Mouse (Mus musculus) Patski (cell line): ENCODE data around the gene Slc13a1. TPM values are rescaled to one million over a fixed set of nuclear protein-coding genes. Genes with fewer than 3 reads are reported as not detected.
"Not testable (repeated sequence)": the region's sequence is repeated elsewhere in the genome, so short reads cannot be mapped to it uniquely, and the experiment has no call there.

Experiments used
- ATAC-seq: fragments of 100-300 bp; one replicate; pipeline ENCODE4 v1.8.0; 2021
- CTCF ChIA-PET: fragments of 350-600 bp; sonication (Branson Sonifier 250); formaldehyde crosslinking; loops from one replicate; lab custom pipeline; 2022; ENCODE audit warnings: inconsistent platforms; lab: Charles Lee
- POLR2A ChIA-PET: fragments of 350-600 bp; sonication (Branson Sonifier 250); formaldehyde crosslinking; loops from one replicate; lab custom pipeline; 2022; ENCODE audit warnings: antibody characterized with exemption, inconsistent platforms; lab: Charles Lee
- DNase-seq: peaks from one replicate; pipeline ENCODE4 v3.0.0-alpha.2; 2011; ENCODE audit warnings: low read depth, low spot score
- H3K27me3 ChIP-seq: fragments of 371-371 bp; one replicate; pipeline ENCODE4 v1.5.1; 2021
- CTCF ChIP-seq: fragments of 100-300 bp; IDR thresholded peaks from one replicate; pipeline ENCODE4 v1.5.1; 2021
- in situ Hi-C: fragments of 300-500 bp; cut with MboI; formaldehyde crosslinking; loops from 3 replicates; pipeline ENCODE4 v1.11.1; 2018; ENCODE audit warnings: low pct_unique_long_range_greater_than_20kb, mixed read lengths
- polyA plus RNA-seq: library from polyadenylated mRNA; unstranded; gene quantifications from one replicate; pipeline ENCODE4 v1.2.3, GENCODE M21; 2021

The Slc13a1 gene
- not detected for polyA plus RNA-seq

DNA sequence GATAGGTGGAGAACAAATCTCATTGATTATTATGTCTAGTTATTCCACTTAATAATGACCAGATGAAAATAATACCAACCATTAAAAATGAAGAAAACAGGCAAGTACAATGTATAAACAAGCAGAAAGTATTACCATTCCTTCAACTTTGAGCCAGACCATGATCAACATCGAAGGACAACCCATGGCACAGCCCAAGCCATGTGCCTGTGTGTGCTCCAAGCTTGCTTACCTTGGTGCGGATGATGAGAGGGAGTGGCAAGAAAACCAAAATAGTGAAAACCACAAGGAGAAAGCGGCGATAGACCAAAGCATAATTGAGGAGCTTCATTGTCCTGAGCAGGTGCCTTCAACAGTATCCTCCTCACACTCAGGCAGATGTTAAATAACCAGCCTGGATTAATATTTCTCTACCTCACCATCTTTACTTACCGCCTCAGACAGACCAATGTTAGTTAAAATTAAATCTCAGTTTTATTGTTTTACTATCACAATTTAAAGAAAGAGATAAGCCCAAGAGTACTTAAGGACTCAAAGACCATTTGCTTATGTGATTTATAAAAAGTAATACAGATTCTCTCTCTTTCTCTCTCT lies at the start of gene Slc13a1:
Gene Slc13a1, minus strand, starts transcription at position 359 of the 594 bp plus-strand sequence.
- no peak for ATAC-seq
- in situ Hi-C loops: no loop called here
- ChIA-PET POLR2A (no interaction called here), CTCF (no interaction called here)
- TF ChIP-seq CTCF: no peak
- H3K27me3 ChIP-seq: peaks cover 9% of the 10 kb centered on the region
- DNase-seq: no peak

GRCm38 (mm10) chr6:24207866-24208265 lies 40.0 kb upstream of the Slc13a1 start:
- ATAC-seq (no peak), DNase-seq (no peak)
- in situ Hi-C loops: no loop called here
- TF ChIP-seq CTCF: no peak
- H3K27me3 ChIP-seq: peaks cover 3% of the 10 kb centered on the region
- ChIA-PET CTCF (no interaction called here), POLR2A (no interaction called here)

GRCm38 (mm10) chr6:24202226-24202625 lies 34.3 kb upstream of the Slc13a1 start:
- ChIA-PET CTCF (no interaction called here), POLR2A (interaction anchor here (0.7 kb wide), 1 partner anchor 31 kb away, joined by 3 read pairs; no protein-coding TSS in a partner anchor)
- no peak for ATAC-seq
- no peak for DNase-seq
- no peak for TF ChIP-seq CTCF
- in situ Hi-C loops: no loop called here
- peaks cover 4% of the 10 kb centered on the region for H3K27me3 ChIP-seq

GRCm38 (mm10) chr6:24200644-24201484 lies 33.0 kb upstream of the Slc13a1 start:
- ATAC-seq: no peak
- ChIA-PET CTCF (no interaction called here), POLR2A (no interaction called here)
- no peak for DNase-seq
- TF ChIP-seq CTCF: no peak
- peaks cover 4% of the 10 kb centered on the region for H3K27me3 ChIP-seq
- in situ Hi-C loops: no loop called here

- H3K27me3 ChIP-seq, ATAC-seq, in situ Hi-C loops, DNase-seq, CTCF ChIA-PET, POLR2A ChIA-PET: not testable (repeated sequence)
These were observed 29.8 kb upstream of the Slc13a1 start for GRCm38 (mm10) chr6:24197501-24198195.

DNA sequence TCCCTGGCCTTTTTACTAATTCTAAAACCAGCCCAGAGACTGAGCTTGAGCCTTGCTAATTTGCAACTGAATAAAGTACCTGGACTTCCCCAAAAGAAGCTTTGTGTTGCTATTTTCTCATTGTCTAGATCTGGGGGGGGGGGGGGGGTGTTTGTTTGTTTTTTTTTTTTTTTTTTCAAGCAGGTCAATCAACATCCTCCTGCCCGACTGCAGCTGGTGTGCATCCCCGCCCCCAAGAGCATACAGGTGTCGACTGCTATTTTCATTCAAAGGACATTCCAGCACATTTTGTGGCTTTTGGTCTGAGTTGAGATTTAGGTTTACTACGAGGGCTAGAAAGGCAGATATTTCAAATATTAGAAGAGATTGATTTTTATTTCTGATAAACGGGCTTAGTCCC lies 28.5 kb upstream of the Slc13a1 start:
- POLR2A ChIA-PET, in situ Hi-C loops, CTCF ChIA-PET, DNase-seq, H3K27me3 ChIP-seq, ATAC-seq: not testable (repeated sequence)

DNA sequence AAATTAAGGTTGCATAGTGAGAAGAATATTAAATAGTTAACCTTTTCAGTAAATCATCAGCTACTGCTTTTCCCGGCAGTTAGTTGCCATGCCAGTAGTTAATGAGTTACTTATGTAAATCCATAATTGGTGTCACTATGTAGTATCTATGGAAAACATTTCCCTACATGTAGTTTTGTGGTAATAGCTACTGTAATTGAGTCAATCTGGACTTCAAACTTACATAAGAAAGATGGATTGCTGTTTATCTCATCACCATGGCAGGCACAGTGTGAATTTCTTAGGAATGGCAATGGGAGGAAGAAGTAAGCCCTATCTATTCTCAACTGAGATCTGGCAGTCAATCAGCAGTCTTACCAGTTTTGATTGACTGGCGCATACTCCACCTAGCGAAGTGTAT lies 15.5 kb upstream of the Slc13a1 start:
- ChIA-PET POLR2A (no interaction called here), CTCF (interaction anchor here (2.7 kb wide), 1 partner anchor 11 kb away, joined by 8 read pairs; no protein-coding TSS in a partner anchor)
- no peaks in the 10 kb centered on the region for H3K27me3 ChIP-seq
- in situ Hi-C loops: no loop called here
- no peak for ATAC-seq
- TF ChIP-seq CTCF: no peak
- DNase-seq: no peak

- no peaks in the 10 kb centered on the region for H3K27me3 ChIP-seq
- no peak for DNase-seq
- CTCF ChIA-PET: no interaction called here
- TF ChIP-seq CTCF: no peak
- in situ Hi-C loops: no loop called here
- no peak for ATAC-seq
- POLR2A ChIA-PET: no interaction called here
These were observed 7.5 kb upstream of the Slc13a1 start for GRCm38 (mm10) chr6:24175393-24175792.

- ChIA-PET CTCF (no interaction called here), POLR2A (no interaction called here)
- no peak for TF ChIP-seq CTCF
- H3K27me3 ChIP-seq: peaks cover 5% of the 10 kb centered on the region
- no peak for ATAC-seq
- DNase-seq: no peak
- in situ Hi-C loops: no loop called here
These were observed 6.1 kb upstream of the Slc13a1 start for GRCm38 (mm10) chr6:24173951-24174350.

DNA sequence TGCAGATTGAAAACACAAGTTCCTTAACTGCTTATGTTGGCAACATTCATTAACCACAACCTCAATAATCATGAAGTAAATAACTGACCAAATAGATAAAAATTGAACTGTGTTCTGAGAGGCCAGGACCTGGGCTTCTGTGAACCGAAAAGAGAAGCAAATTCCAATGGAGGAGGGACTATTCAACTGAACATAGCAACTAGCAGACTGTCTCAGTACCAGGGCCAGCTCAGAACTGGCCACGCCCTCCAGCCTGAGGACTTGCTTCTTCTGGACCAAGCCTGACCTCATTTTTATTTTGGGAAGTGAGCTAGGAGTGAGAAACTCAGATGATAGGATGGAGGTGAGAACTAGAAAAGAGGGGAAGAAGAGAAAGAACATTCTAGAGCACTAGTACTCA lies 4.8 kb upstream of the Slc13a1 start:
- H3K27me3 ChIP-seq: peaks cover 9% of the 10 kb centered on the region
- CTCF ChIA-PET: interaction anchor here (1.2 kb wide), 1 partner anchor 9 kb away, joined by 8 read pairs; no protein-coding TSS in a partner anchor
- DNase-seq (no peak), ATAC-seq (no peak)
- no peak for TF ChIP-seq CTCF
- POLR2A ChIA-PET: no interaction called here
- in situ Hi-C loops: no loop called here
